Mouse (Mus musculus) liver, embryonic 12.5 days (tissue): ENCODE results near the gene Fam221b. TPM values are rescaled to one million over a fixed set of nuclear protein-coding genes. Genes with fewer than 3 reads are reported as not detected.
A peak's percentile ranks its signal among the peaks of the same experiment; 100 is the strongest.

Experiments
- ATAC-seq: fragments of 200-750 bp; cut with Nextera tagmentation; 2 replicates; pipeline ENCODE4 v1.8.0; 2017; ENCODE audit warnings: moderate number of reproducible peaks, mild to moderate bottlenecking, moderate library complexity
- H3K27ac ChIP-seq: fragments of 300-500 bp; sonication (generic); 2 replicates; pipeline ENCODE4 v1.5.1; 2016; ENCODE audit warnings: mild to moderate bottlenecking
- H3K27me3 ChIP-seq: fragments of 300-500 bp; sonication (generic); replicated peaks from 2 replicates; pipeline ENCODE4 v1.6.1; 2016; ENCODE audit warnings: mild to moderate bottlenecking, moderate library complexity
- H3K36me3 ChIP-seq: fragments of 300-500 bp; sonication (generic); 2 replicates; pipeline ENCODE4 v1.6.1; 2016; ENCODE audit warnings: mild to moderate bottlenecking, moderate library complexity
- H3K4me1 ChIP-seq: fragments of 300-500 bp; sonication (generic); 2 replicates; pipeline ENCODE4 v1.6.1; 2016
- H3K4me2 ChIP-seq: fragments of 300-500 bp; sonication (generic); 2 replicates; pipeline ENCODE4 v1.6.1; 2016; ENCODE audit warnings: mild to moderate bottlenecking, moderate library complexity
- H3K4me3 ChIP-seq: fragments of 300-500 bp; sonication (generic); 2 replicates; pipeline ENCODE4 v1.5.1; 2016; ENCODE audit warnings: mild to moderate bottlenecking, moderate library complexity
- H3K9ac ChIP-seq: fragments of 300-500 bp; sonication (generic); 2 replicates; pipeline ENCODE4 v1.6.1; 2016; ENCODE audit warnings: mild to moderate bottlenecking, moderate library complexity
- H3K9me3 ChIP-seq: fragments of 300-500 bp; sonication (generic); replicated peaks from 2 replicates; pipeline ENCODE4 v1.6.1; 2016; ENCODE audit warnings: mild to moderate bottlenecking, moderate library complexity
- WGBS: fragments of 180-500 bp; shearing (Covaris S2); methylation state at CpG from one replicate; pipeline ENCODE4 v1.1.7; 2016; ENCODE audit not compliant: insufficient replicate concordance; 5-methylcytosine and 5-hydroxymethylcytosine counted together
- polyA plus RNA-seq: library from polyadenylated mRNA; unstranded; fragments of >200 nt; fragmentation: Nextera tagmentation; extraction: Ambion mirVana; gene quantifications from 2 replicates; pipeline ENCODE4 v1.2.1, GENCODE M21; 2016

Fam221b gene
- polyA plus RNA-seq, 1 experiment from 2014 or later: 1.8 TPM

GRCm38 (mm10) chr4:43693806-43694241 lies 24.9 kb upstream of the Fam221b start:
- H3K4me1 ChIP-seq: peaks cover 37% of the 10 kb centered on the region
- peak; percentile 38; the same call in 1 of the 2 replicates for ATAC-seq
- H3K36me3 ChIP-seq: no peaks in the 10 kb centered on the region
- H3K4me2 ChIP-seq: no peak overlapping the region
- H3K9ac ChIP-seq: no peak overlapping the region
- H3K27ac ChIP-seq: no peak overlapping the region
- no peak overlapping the region for H3K4me3 ChIP-seq
- 26% methylated on average over 5 of the region's 5 CpGs for WGBS
- H3K27me3 ChIP-seq: peaks cover 21% of the 10 kb centered on the region
- no peaks in the 10 kb centered on the region for H3K9me3 ChIP-seq

DNA sequence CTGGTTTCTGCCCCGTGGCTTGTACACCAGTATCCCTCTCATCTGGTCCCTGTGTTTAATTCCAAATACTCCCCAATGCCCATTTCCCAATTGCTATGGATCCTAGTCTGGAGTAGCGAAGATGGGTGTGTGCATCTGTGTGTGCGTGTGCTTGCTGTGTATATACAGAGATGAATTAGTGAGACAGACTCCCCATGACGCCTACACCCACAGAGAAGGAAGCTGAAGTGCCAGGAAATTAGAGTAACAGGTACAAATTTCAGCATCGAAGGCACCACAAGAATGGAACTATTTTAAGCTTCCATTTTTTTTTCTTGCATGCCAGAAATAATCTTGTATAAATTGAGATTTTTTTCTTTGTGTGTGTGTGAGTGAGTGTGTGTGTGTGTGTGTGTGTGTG lies 22.1 kb upstream of the Fam221b start:
- Histone ChIP-seq H3K4me1 (peaks cover 37% of the 10 kb centered on the region), H3K4me3 (no peak overlapping the region), H3K27ac (no peak overlapping the region), H3K4me2 (no peak overlapping the region), H3K9me3 (no peaks in the 10 kb centered on the region), H3K9ac (no peak overlapping the region), H3K36me3 (no peaks in the 10 kb centered on the region), H3K27me3 (peaks cover 14% of the 10 kb centered on the region)
- 54% methylated on average over 5 of the region's 5 CpGs for WGBS
- no peak for ATAC-seq

DNA sequence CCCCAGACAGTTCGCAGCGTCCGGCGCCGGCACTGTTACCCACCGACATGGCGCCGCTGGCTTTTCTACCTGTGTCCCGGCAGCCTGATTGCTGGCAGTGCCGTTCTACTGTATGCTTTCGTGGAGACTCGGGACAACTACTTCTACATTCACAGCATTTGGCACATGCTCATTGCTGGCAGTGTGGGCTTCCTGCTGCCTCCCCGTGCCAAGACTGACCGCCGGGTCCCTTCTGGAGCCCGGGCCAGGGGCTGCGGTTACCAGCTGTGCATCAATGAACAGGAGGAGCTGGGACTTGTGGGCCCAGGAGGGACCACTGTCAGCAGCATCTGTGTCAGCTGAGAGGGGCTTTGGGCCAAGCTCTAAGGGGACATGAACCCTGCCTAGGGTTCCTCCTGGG lies 21.1 kb upstream of the Fam221b start:
- no peak for ATAC-seq
- Histone ChIP-seq H3K36me3 (no peaks in the 10 kb centered on the region), H3K9me3 (no peaks in the 10 kb centered on the region), H3K4me1 (peaks cover 28% of the 10 kb centered on the region), H3K27me3 (peaks cover 14% of the 10 kb centered on the region), H3K27ac (no peak overlapping the region), H3K4me2 (no peak overlapping the region), H3K4me3 (no peak overlapping the region), H3K9ac (no peak overlapping the region)
- WGBS: 85% methylated on average over 17 of the region's 17 CpGs

- no peak overlapping the region for H3K4me3 ChIP-seq
- no peaks in the 10 kb centered on the region for H3K9me3 ChIP-seq
- WGBS: 74% methylated on average over 7 of the region's 7 CpGs
- no peak overlapping the region for H3K4me2 ChIP-seq
- H3K4me1 ChIP-seq: no peaks in the 10 kb centered on the region
- H3K36me3 ChIP-seq: no peaks in the 10 kb centered on the region
- 0 out of 2 replicates have a peak, but pooled peaks cover 7% of the 10 kb centered on the region for H3K27me3 ChIP-seq
- H3K27ac ChIP-seq: no peak overlapping the region
- no peak overlapping the region for H3K9ac ChIP-seq
- ATAC-seq: no peak
These were observed 10.6 kb upstream of the Fam221b start for GRCm38 (mm10) chr4:43679416-43680043.

- ATAC-seq: no peak
- no peaks in the 10 kb centered on the region for H3K9me3 ChIP-seq
- 0 out of 2 replicates have a peak, but pooled peaks cover 7% of the 10 kb centered on the region for H3K27me3 ChIP-seq
- WGBS: 74% methylated on average over 6 of the region's 6 CpGs
- no peak overlapping the region for H3K27ac ChIP-seq
- no peak overlapping the region for H3K9ac ChIP-seq
- no peaks in the 10 kb centered on the region for H3K4me1 ChIP-seq
- no peaks in the 10 kb centered on the region for H3K36me3 ChIP-seq
- H3K4me2 ChIP-seq: no peak overlapping the region
- no peak overlapping the region for H3K4me3 ChIP-seq
These were observed 9.6 kb upstream of the Fam221b start for GRCm38 (mm10) chr4:43678541-43678940.

- Histone ChIP-seq H3K9ac (no peak overlapping the region), H3K9me3 (no peaks in the 10 kb centered on the region), H3K4me2 (no peak overlapping the region), H3K4me1 (no peaks in the 10 kb centered on the region), H3K4me3 (no peak overlapping the region), H3K36me3 (no peaks in the 10 kb centered on the region), H3K27ac (no peak overlapping the region), H3K27me3 (peaks cover 17% of the 10 kb centered on the region)
- ATAC-seq: no peak
- 48% methylated on average over 4 of the region's 4 CpGs for WGBS
These were observed 6.7 kb upstream of the Fam221b start for GRCm38 (mm10) chr4:43675608-43676007.

- H3K4me3 ChIP-seq: no peak overlapping the region
- WGBS: 59% methylated on average over 5 of the region's 5 CpGs
These were observed 6.0 kb upstream of the Fam221b start for GRCm38 (mm10) chr4:43674974-43675373.

GRCm38 (mm10) chr4:43673703-43674102 lies 4.8 kb upstream of the Fam221b start:
- Histone ChIP-seq H3K27ac (no peak overlapping the region), H3K36me3 (no peaks in the 10 kb centered on the region), H3K9ac (no peak overlapping the region), H3K4me3 (no peak overlapping the region), H3K4me1 (peaks cover 9% of the 10 kb centered on the region), H3K27me3 (peaks cover 24% of the 10 kb centered on the region), H3K9me3 (no peaks in the 10 kb centered on the region), H3K4me2 (no peak overlapping the region)
- ATAC-seq: no peak
- WGBS: 63% methylated on average over 8 of the region's 8 CpGs

More at GRCm38 (mm10) chr4:43674974-43675373, 6.0 kb upstream of the Fam221b start:
- H3K4me1 ChIP-seq: no peaks in the 10 kb centered on the region
- H3K27ac ChIP-seq: no peak overlapping the region
- H3K27me3 ChIP-seq: peaks cover 20% of the 10 kb centered on the region
- no peak for ATAC-seq
- no peak overlapping the region for H3K4me2 ChIP-seq
- no peak overlapping the region for H3K9ac ChIP-seq
- no peaks in the 10 kb centered on the region for H3K9me3 ChIP-seq
- no peaks in the 10 kb centered on the region for H3K36me3 ChIP-seq

DNA sequence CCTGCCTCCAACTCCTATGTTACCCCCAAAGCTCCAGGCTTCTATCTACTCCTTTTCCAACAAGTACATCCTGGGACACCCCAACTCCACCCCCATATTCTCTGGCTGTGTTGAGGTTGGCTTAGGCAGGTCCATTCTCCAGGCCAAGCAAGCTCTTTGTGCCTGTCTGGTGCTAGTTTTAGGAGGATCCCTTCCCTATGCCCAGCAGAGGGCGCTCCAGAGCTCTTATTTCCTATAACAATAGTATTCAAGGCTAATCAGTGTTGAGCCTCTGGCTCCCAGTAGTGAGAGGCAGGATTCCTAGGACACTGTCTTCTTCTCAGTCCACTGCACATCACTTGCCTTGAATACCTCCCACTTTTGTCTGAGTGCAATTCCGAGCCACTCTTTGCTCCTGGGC lies 3.1 kb upstream of the Fam221b start:
- Histone ChIP-seq H3K36me3 (no peaks in the 10 kb centered on the region), H3K4me3 (no peak overlapping the region), H3K9me3 (no peaks in the 10 kb centered on the region), H3K27me3 (peaks cover 31% of the 10 kb centered on the region), H3K4me1 (peaks cover 17% of the 10 kb centered on the region), H3K9ac (no peak overlapping the region), H3K27ac (no peak overlapping the region), H3K4me2 (no peak overlapping the region)
- 9% methylated on average over 2 of the region's 2 CpGs for WGBS
- no peak for ATAC-seq

DNA sequence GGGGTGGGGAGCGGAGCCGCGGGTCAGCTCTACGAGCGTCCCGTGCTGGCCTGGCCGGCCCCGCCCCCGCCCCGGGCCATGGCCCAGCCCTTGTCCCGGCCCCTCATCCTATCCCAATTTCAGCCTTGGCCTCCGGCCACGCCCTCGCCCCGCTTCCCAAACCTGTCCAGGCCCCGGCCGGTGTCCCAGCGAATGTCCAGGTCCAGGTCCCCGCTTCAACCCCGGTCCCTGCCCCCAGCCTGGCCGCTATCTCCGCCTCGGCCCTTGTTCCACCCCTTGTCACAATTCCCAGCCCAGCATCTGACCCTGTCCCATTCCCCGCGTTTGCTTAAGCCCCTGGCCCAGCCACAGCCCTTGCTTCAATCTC lies 466 bp upstream of the Fam221b start:
- Histone ChIP-seq H3K27ac (0 out of 2 replicates have a peak overlapping the region, but pooled peaks have one; percentile 17), H3K27me3 (peaks cover 58% of the 10 kb centered on the region), H3K9ac (peak overlapping the region; percentile 87), H3K36me3 (no peaks in the 10 kb centered on the region), H3K4me1 (peaks cover 17% of the 10 kb centered on the region), H3K4me3 (peak overlapping the region; percentile 77), H3K4me2 (peak overlapping the region; percentile 96), H3K9me3 (no peaks in the 10 kb centered on the region)
- peak; percentile 74; the same call in 1 of the 2 replicates for ATAC-seq
- under 1% methylated on average over 19 of the region's 25 CpGs for WGBS

DNA sequence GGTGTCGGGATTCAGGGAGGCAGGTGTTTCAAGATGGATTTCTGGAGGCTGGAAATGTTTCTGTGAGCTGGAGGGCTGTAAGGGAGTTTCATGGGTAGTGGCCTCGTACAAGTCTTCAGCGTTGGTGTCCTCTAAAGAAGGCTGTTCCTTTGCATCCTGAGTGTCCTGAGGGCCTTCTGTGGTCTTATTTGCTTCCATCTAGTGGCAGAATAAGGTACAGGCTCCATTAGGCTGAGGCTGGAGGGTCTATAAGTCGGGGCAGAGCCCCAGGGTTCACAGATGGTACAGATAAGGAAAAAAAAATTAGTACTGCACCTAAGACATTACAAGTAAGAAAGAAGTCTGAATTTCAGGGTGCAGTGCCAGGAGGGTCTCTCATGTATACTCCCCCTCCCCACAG lies 2.5 kb downstream of the Fam221b start:
- Histone ChIP-seq H3K4me3 (no peak overlapping the region), H3K4me2 (no peak overlapping the region), H3K9me3 (no peaks in the 10 kb centered on the region), H3K4me1 (peaks cover 17% of the 10 kb centered on the region), H3K36me3 (no peaks in the 10 kb centered on the region), H3K27ac (no peak overlapping the region), H3K27me3 (peaks cover 82% of the 10 kb centered on the region), H3K9ac (no peak overlapping the region)
- ATAC-seq: no peak
- WGBS: 12% methylated on average over 4 of the region's 4 CpGs

- peaks cover 29% of the 10 kb centered on the region for H3K27me3 ChIP-seq
- H3K27ac ChIP-seq: no peak overlapping the region
- H3K9me3 ChIP-seq: no peaks in the 10 kb centered on the region
- peaks cover 37% of the 10 kb centered on the region for H3K4me1 ChIP-seq
- H3K4me3 ChIP-seq: peak overlapping the region; percentile 82
- no peak for ATAC-seq
- 59% methylated on average over 4 of the region's 4 CpGs for WGBS
- H3K36me3 ChIP-seq: no peaks in the 10 kb centered on the region
- peak overlapping the region; percentile 81 for H3K4me2 ChIP-seq
- H3K9ac ChIP-seq: no peak overlapping the region
These were observed 11.8 kb downstream of the Fam221b start for GRCm38 (mm10) chr4:43657146-43657545.
